Mouse (Mus musculus): ENCODE results near the gene 2610301B20Rik. TPM values are rescaled to one million over a fixed set of nuclear protein-coding genes. Genes with fewer than 3 reads are reported as not detected.

The 2610301B20Rik gene
- total RNA-seq, 2 experiments from 2014 or later: 21.5 to 24.5 TPM

Small RNA genes lying within 50 kb of the gene (microRNA-seq; reads per million reads assigned to microRNA genes)
- not detected for gene Mir3471-1
- 7.9 reads per million, percentile 21 among the genes with 10 or more reads in this experiment for gene n-TSaga9
